Mouse (Mus musculus) neural tube, embryonic 15.5 days (tissue): ENCODE data around the gene Frzb. TPM values are rescaled to one million over a fixed set of nuclear protein-coding genes. Genes with fewer than 3 reads are reported as not detected.

Experiments used
- ATAC-seq: fragments of 200-750 bp; cut with Nextera tagmentation; 2 replicates; pipeline ENCODE4 v1.8.0; 2017; ENCODE audit warnings: mild to moderate bottlenecking, moderate TSS enrichment, moderate library complexity; ENCODE audit not compliant: low FRiP score
- H3K27ac ChIP-seq: fragments of 300-500 bp; sonication (generic); replicated peaks from 2 replicates; pipeline ENCODE4 v1.5.1; 2015; ENCODE audit warnings: mild to moderate bottlenecking, inconsistent platforms
- H3K27me3 ChIP-seq: fragments of 300-500 bp; sonication (generic); replicated peaks from 2 replicates; pipeline ENCODE4 v1.6.1; 2015; ENCODE audit warnings: inconsistent platforms
- H3K36me3 ChIP-seq: fragments of 300-500 bp; sonication (generic); 2 replicates; pipeline ENCODE4 v1.6.1; 2015; ENCODE audit warnings: inconsistent platforms
- H3K4me1 ChIP-seq: fragments of 300-500 bp; sonication (generic); 2 replicates; pipeline ENCODE4 v1.6.1; 2015; ENCODE audit warnings: inconsistent platforms
- H3K4me2 ChIP-seq: fragments of 300-500 bp; sonication (generic); 2 replicates; pipeline ENCODE4 v1.6.1; 2015; ENCODE audit warnings: inconsistent platforms, mild to moderate bottlenecking, moderate library complexity
- H3K4me3 ChIP-seq: fragments of 300-500 bp; sonication (generic); replicated peaks from 2 replicates; pipeline ENCODE4 v1.5.1; 2015; ENCODE audit warnings: mild to moderate bottlenecking, inconsistent platforms
- H3K9ac ChIP-seq: fragments of 300-500 bp; sonication (generic); replicated peaks from 2 replicates; pipeline ENCODE4 v1.6.1; 2015; ENCODE audit warnings: mild to moderate bottlenecking, inconsistent platforms
- H3K9me3 ChIP-seq: fragments of 300-500 bp; sonication (generic); replicated peaks from 2 replicates; pipeline ENCODE4 v1.6.1; 2016; ENCODE audit warnings: inconsistent platforms
- WGBS: fragments of 180-500 bp; shearing (Covaris S2); methylation state at CpG from one replicate; pipeline ENCODE4 v1.1.7; 2015; ENCODE audit warnings: mixed read lengths; 5-methylcytosine and 5-hydroxymethylcytosine counted together
- polyA plus RNA-seq: library from polyadenylated mRNA; unstranded; fragments of >200 nt; fragmentation: Nextera tagmentation; extraction: Ambion mirVana; gene quantifications from 2 replicates; pipeline ENCODE4 v1.2.1, GENCODE M21; 2015

The Frzb gene
- polyA plus RNA-seq, 1 experiment from 2014 or later = 40.3 TPM

- H3K27me3 ChIP-seq = no peaks in the 10 kb centered on the region
- H3K4me1 ChIP-seq = 0 out of 2 replicates have a peak, but pooled peaks cover 3% of the 10 kb centered on the region
- no peak overlapping the region for H3K4me3 ChIP-seq
- no peak for ATAC-seq
- no peaks in the 10 kb centered on the region for H3K36me3 ChIP-seq
- no peak overlapping the region for H3K4me2 ChIP-seq
- 67% methylated on average over 6 of the region's 6 CpGs for WGBS
- no peaks in the 10 kb centered on the region for H3K9me3 ChIP-seq
- no peak overlapping the region for H3K9ac ChIP-seq
- H3K27ac ChIP-seq = no peak overlapping the region
Measured at GRCm38 (mm10) chr2:80416286-80416685, 31.1 kb downstream of the Frzb start.

GRCm38 (mm10) chr2:80414387-80414786 lies 33.0 kb downstream of the Frzb start:
- Histone ChIP-seq H3K36me3 (no peaks in the 10 kb centered on the region), H3K27me3 (no peaks in the 10 kb centered on the region), H3K27ac (no peak overlapping the region), H3K4me1 (peaks cover 6% of the 10 kb centered on the region; the same call in 1 of the 2 replicates), H3K9ac (no peak overlapping the region), H3K4me2 (no peak overlapping the region), H3K4me3 (no peak overlapping the region), H3K9me3 (no peaks in the 10 kb centered on the region)
- 76% methylated on average over 3 of the region's 3 CpGs for WGBS
- no peak for ATAC-seq

DNA sequence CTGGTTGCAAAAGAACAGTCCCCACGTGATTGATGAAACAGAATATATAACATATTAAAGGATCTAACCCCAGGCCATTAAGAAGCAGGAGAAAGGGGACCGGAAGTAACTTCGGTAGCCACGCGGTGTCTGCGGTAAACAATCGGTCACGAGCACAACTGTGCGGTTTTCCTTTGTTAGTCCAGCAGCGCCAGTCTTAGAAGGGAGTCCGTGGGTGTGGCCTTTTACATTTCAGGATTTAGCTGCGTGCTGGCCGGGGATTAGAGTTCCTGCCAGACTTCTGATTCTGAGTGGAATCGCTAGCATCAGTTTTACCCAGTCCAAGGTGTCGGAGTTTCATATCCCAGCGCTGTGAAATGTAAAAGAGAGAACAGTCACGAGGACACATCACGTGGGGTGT lies 34.3 kb downstream of the Frzb start:
- WGBS = 77% methylated on average over 18 of the region's 18 CpGs
- Histone ChIP-seq H3K4me1 (peaks cover 6% of the 10 kb centered on the region; the same call in 1 of the 2 replicates), H3K36me3 (no peaks in the 10 kb centered on the region), H3K4me3 (no peak overlapping the region), H3K9me3 (no peaks in the 10 kb centered on the region), H3K9ac (no peak overlapping the region), H3K4me2 (peak overlapping the region; percentile 17; the same call in 1 of the 2 replicates), H3K27me3 (no peaks in the 10 kb centered on the region), H3K27ac (no peak overlapping the region)
- ATAC-seq = no peak

GRCm38 (mm10) chr2:80409893-80410574 lies 37.4 kb downstream of the Frzb start:
- Histone ChIP-seq H3K4me3 (no peak overlapping the region), H3K9me3 (no peaks in the 10 kb centered on the region), H3K27ac (no peak overlapping the region), H3K36me3 (no peaks in the 10 kb centered on the region), H3K27me3 (no peaks in the 10 kb centered on the region), H3K9ac (no peak overlapping the region), H3K4me1 (peaks cover 6% of the 10 kb centered on the region; the same call in 1 of the 2 replicates), H3K4me2 (no peak overlapping the region)
- WGBS = 53% methylated on average over 12 of the region's 12 CpGs
- peak; percentile 73 for ATAC-seq

DNA sequence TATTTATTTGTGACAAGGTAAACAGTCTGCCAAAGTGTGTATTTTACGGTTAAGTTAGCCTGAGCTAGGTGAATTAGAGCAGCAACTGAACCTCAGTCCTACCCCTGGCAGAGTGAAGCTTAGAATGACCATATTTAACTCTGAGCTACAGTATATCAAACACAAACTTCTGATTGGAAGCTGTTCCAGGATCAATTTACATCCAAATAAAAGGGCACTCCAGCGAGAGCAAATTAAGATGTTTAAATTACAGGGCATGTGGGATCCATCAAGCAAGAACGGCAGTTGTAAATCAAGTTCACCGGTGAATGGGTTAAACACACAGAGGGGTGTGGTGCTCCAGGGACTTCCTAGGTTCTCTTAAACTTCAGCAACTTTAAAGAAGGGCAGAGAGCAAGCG lies 42.7 kb downstream of the Frzb start:
- no peaks in the 10 kb centered on the region for H3K9me3 ChIP-seq
- no peak overlapping the region for H3K9ac ChIP-seq
- no peak overlapping the region for H3K4me2 ChIP-seq
- WGBS = 15% methylated on average over 5 of the region's 5 CpGs
- no peak for ATAC-seq
- no peaks in the 10 kb centered on the region for H3K36me3 ChIP-seq
- H3K4me3 ChIP-seq = no peak overlapping the region
- H3K27me3 ChIP-seq = peaks cover 13% of the 10 kb centered on the region; the same call in 1 of the 2 replicates
- H3K27ac ChIP-seq = no peak overlapping the region
- H3K4me1 ChIP-seq = peaks cover 3% of the 10 kb centered on the region; the same call in 1 of the 2 replicates

DNA sequence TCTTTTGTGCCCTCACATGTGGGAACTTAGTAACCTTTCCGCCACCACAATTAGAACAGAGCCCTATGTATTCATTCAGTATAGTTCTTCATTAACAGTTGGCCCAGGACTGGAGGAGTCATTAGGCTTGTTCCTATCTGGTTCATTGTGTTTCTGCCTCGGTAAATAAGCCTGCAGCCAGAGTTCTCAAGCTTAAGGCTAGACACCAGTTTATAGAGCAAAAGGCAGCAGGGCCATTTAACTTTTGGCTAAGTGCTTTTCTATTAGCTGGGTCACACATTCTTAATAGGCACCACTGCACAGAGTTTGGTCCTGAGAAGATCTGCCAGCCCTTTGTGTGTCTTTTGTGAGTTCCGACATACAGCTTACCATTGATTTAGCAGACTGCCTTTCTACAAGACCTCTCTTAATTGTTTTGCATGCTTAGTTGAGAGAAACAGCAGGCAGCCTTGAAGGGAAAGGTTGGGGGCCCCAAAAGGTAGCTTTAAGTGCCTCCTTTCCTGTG lies 48.8 kb downstream of the Frzb start:
- no peak overlapping the region for H3K4me2 ChIP-seq

GRCm38 (mm10) chr2:80396864-80397263 lies 50.6 kb downstream of the Frzb start:
- Histone ChIP-seq H3K4me2 (no peak overlapping the region), H3K27ac (no peak overlapping the region), H3K4me1 (peaks cover 11% of the 10 kb centered on the region), H3K4me3 (no peak overlapping the region), H3K9me3 (no peaks in the 10 kb centered on the region), H3K9ac (no peak overlapping the region), H3K27me3 (peaks cover 10% of the 10 kb centered on the region; the same call in 1 of the 2 replicates), H3K36me3 (no peaks in the 10 kb centered on the region)
- WGBS = 29% methylated on average over 3 of the region's 3 CpGs
- ATAC-seq = no peak

More for the DNA sequence above, 48.8 kb downstream of the Frzb start:
- Histone ChIP-seq H3K9me3 (no peaks in the 10 kb centered on the region), H3K4me1 (peaks cover 11% of the 10 kb centered on the region), H3K4me3 (no peak overlapping the region), H3K9ac (no peak overlapping the region), H3K27ac (no peak overlapping the region), H3K27me3 (peaks cover 13% of the 10 kb centered on the region; the same call in 1 of the 2 replicates), H3K36me3 (no peaks in the 10 kb centered on the region)
- 8% methylated on average over 3 of the region's 3 CpGs for WGBS
- ATAC-seq = peak; percentile 61

DNA sequence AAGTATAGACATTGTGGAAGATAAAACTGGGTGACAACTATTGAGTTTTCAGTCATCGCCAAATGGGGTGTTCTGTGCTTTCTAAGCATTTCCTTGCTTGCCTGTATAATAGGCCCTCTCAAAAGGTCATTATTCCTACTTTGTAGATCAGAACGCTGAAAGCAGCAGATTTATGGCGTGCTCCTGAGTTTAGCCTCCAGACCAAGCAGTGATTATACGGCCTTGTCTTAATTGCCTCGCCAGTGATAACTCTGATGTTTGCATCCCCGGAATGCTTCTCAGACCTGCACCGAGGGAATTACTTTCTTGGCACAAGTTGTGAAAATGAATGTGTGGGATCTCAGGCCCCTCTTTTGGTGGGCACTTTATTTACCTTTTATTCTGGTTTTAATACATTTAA lies 51.4 kb downstream of the Frzb start:
- 12% methylated on average over 7 of the region's 7 CpGs for WGBS
- Histone ChIP-seq H3K9me3 (no peaks in the 10 kb centered on the region), H3K4me2 (no peak overlapping the region), H3K27me3 (0 out of 2 replicates have a peak, but pooled peaks cover 4% of the 10 kb centered on the region), H3K27ac (no peak overlapping the region), H3K9ac (no peak overlapping the region), H3K36me3 (no peaks in the 10 kb centered on the region), H3K4me3 (no peak overlapping the region), H3K4me1 (peaks cover 11% of the 10 kb centered on the region)
- ATAC-seq = no peak

DNA sequence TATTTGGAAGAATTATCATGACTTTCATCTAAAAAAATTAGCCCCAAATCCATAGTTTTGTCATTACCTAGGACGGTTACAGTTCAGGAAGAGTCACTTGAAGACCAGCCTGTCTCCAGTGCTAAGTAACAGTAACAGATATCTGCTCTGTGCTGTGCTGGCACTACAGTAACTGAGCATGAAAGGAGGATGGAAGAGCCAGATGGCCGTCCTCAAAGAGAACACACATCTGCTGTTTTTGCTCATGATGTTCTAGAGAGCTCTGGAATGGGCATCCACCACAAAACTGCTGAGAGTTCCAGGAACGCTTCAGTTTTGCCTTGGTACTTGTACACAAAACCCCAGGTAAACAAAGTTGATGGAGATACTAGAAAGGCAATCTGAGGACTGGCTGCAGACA lies 59.1 kb downstream of the Frzb start:
- Histone ChIP-seq H3K27ac (no peak overlapping the region), H3K9ac (no peak overlapping the region), H3K4me2 (no peak overlapping the region), H3K4me3 (no peak overlapping the region), H3K9me3 (no peaks in the 10 kb centered on the region), H3K4me1 (no peaks in the 10 kb centered on the region), H3K27me3 (no peaks in the 10 kb centered on the region), H3K36me3 (no peaks in the 10 kb centered on the region)
- no peak for ATAC-seq
- 89% methylated on average over 3 of the region's 3 CpGs for WGBS

- no peak for ATAC-seq
- H3K4me2 ChIP-seq = no peak overlapping the region
- no peak overlapping the region for H3K4me3 ChIP-seq
- no peaks in the 10 kb centered on the region for H3K27me3 ChIP-seq
- no peaks in the 10 kb centered on the region for H3K4me1 ChIP-seq
- no peak overlapping the region for H3K27ac ChIP-seq
- no peak overlapping the region for H3K9ac ChIP-seq
- H3K36me3 ChIP-seq = no peaks in the 10 kb centered on the region
- 77% methylated on average over 9 of the region's 9 CpGs for WGBS
- no peaks in the 10 kb centered on the region for H3K9me3 ChIP-seq
Measured at GRCm38 (mm10) chr2:80387668-80388067, 59.8 kb downstream of the Frzb start.

DNA sequence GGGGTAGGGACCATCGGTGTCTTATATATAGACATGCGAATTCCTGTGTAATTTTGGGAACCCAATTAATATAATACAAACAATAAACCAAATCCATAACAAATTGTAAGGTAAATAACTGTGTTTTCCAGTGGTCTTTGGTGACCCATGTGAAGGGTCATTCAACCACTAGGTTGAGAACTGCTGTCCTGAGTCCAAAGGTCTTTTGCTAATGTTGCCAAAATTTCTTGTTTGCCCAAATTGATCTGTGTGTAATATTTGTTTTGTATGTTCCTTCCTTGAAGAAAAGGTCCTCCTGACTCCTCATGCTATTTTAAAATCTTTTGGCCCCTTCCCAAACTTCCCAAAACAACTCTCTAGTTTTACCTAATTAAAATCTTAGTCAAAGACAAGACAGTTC lies 61.2 kb downstream of the Frzb start:
- H3K9me3 ChIP-seq = no peaks in the 10 kb centered on the region
- no peaks in the 10 kb centered on the region for H3K27me3 ChIP-seq
- no peak overlapping the region for H3K4me3 ChIP-seq
- H3K36me3 ChIP-seq = no peaks in the 10 kb centered on the region
- no peak for ATAC-seq
- H3K9ac ChIP-seq = no peak overlapping the region
- no peak overlapping the region for H3K27ac ChIP-seq
- no peak overlapping the region for H3K4me2 ChIP-seq
- H3K4me1 ChIP-seq = no peaks in the 10 kb centered on the region
- WGBS = 93% methylated on average over 2 of the region's 2 CpGs

GRCm38 (mm10) chr2:80384447-80384846 lies 63.0 kb downstream of the Frzb start:
- H3K36me3 ChIP-seq = no peaks in the 10 kb centered on the region
- no peak overlapping the region for H3K27ac ChIP-seq
- H3K4me1 ChIP-seq = no peaks in the 10 kb centered on the region
- H3K4me3 ChIP-seq = no peak overlapping the region
- no peak overlapping the region for H3K9ac ChIP-seq
- ATAC-seq = no peak
- WGBS = 82% methylated on average over 4 of the region's 4 CpGs
- H3K4me2 ChIP-seq = no peak overlapping the region
- no peaks in the 10 kb centered on the region for H3K27me3 ChIP-seq
- no peaks in the 10 kb centered on the region for H3K9me3 ChIP-seq
